Mouse (Mus musculus) stomach, embryonic 15.5 days (tissue): Measurements from ENCODE around the gene Fbxo47. TPM values are rescaled to one million over a fixed set of nuclear protein-coding genes. Genes with fewer than 3 reads are reported as not detected.
A peak's percentile ranks its signal among the peaks of the same experiment; 100 is the strongest.

ENCODE experiments used
- ATAC-seq: fragments of 200-750 bp; cut with Nextera tagmentation; 2 replicates; pipeline ENCODE4 v1.8.0; 2017; ENCODE audit warnings: low read depth, moderate number of reproducible peaks, moderate TSS enrichment; ENCODE audit not compliant: insufficient read depth, low FRiP score
- H3K27ac ChIP-seq: fragments of 300-500 bp; sonication (generic); 2 replicates; pipeline ENCODE4 v1.5.1; 2015; ENCODE audit warnings: mild to moderate bottlenecking, inconsistent platforms
- H3K27me3 ChIP-seq: fragments of 300-500 bp; sonication (generic); replicated peaks from 2 replicates; pipeline ENCODE4 v1.6.1; 2015; ENCODE audit warnings: inconsistent platforms
- H3K36me3 ChIP-seq: fragments of 300-500 bp; sonication (generic); 2 replicates; pipeline ENCODE4 v1.6.1; 2015; ENCODE audit warnings: inconsistent platforms
- H3K4me1 ChIP-seq: fragments of 300-500 bp; sonication (generic); 2 replicates; pipeline ENCODE4 v1.6.1; 2015; ENCODE audit warnings: inconsistent platforms
- H3K4me2 ChIP-seq: fragments of 300-500 bp; sonication (generic); 2 replicates; pipeline ENCODE4 v1.6.1; 2015; ENCODE audit warnings: mild to moderate bottlenecking, inconsistent platforms
- H3K4me3 ChIP-seq: fragments of 300-500 bp; sonication (generic); replicated peaks from 2 replicates; pipeline ENCODE4 v1.5.1; 2015; ENCODE audit warnings: inconsistent platforms
- H3K9ac ChIP-seq: fragments of 300-500 bp; sonication (generic); 2 replicates; pipeline ENCODE4 v1.6.1; 2015; ENCODE audit warnings: inconsistent platforms
- H3K9me3 ChIP-seq: fragments of 300-500 bp; sonication (generic); 2 replicates; pipeline ENCODE4 v1.6.1; 2016; ENCODE audit warnings: inconsistent platforms
- WGBS: fragments of 180-500 bp; shearing (Covaris S2); methylation state at CpG from one replicate; pipeline ENCODE4 v1.1.7; 2015; 5-methylcytosine and 5-hydroxymethylcytosine counted together
- polyA plus RNA-seq: library from polyadenylated mRNA; unstranded; fragments of >200 nt; fragmentation: Nextera tagmentation; extraction: Ambion mirVana; gene quantifications from 2 replicates; pipeline ENCODE4 v1.2.1, GENCODE M21; 2015

Gene Fbxo47
- polyA plus RNA-seq, 1 experiment from 2014 or later: 0.65 TPM

GRCm38 (mm10) chr11:97817379-97817778, 66.6 kb downstream of the Fbxo47 start:
- Histone ChIP-seq H3K36me3 (peaks cover 24% of the 10 kb centered on the region), H3K9ac (no peak overlapping the region), H3K4me1 (peaks cover 69% of the 10 kb centered on the region), H3K4me2 (0 out of 2 replicates have a peak overlapping the region, but pooled peaks have one; percentile 4), H3K27ac (peak overlapping the region; percentile 65), H3K27me3 (no peaks in the 10 kb centered on the region), H3K9me3 (no peaks in the 10 kb centered on the region), H3K4me3 (no peak overlapping the region)
- WGBS: 32% methylated on average over 5 of the region's 5 CpGs
- peak; percentile 41; the same call in 1 of the 2 replicates for ATAC-seq

DNA sequence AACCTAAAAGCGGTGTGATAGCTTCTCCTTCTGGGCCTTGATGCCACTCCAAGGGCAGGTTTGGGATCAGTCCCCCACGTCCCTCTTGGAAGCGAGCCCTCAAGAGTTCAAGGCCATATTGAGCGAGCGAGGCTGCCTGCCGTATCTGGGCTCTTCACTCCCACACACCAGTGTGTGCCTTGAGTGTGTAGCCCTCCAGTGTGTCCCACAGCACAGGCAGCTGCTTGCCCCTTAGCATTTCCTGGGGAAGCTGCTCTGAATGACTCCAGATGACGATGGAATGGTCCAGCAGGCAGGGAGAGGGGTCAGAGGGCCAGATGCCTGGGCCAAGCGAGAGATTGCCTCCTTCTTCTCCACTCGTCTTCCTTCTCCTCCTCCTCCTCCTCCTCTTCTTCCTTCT, 67.0 kb downstream of the Fbxo47 start:
- Histone ChIP-seq H3K4me1 (peaks cover 73% of the 10 kb centered on the region), H3K27me3 (no peaks in the 10 kb centered on the region), H3K4me3 (no peak overlapping the region), H3K36me3 (peaks cover 24% of the 10 kb centered on the region), H3K9me3 (no peaks in the 10 kb centered on the region), H3K4me2 (0 out of 2 replicates have a peak overlapping the region, but pooled peaks have one; percentile 4), H3K27ac (peak overlapping the region; percentile 65), H3K9ac (no peak overlapping the region)
- WGBS: 52% methylated on average over 9 of the region's 9 CpGs
- ATAC-seq: no peak

- H3K4me3 ChIP-seq: no peak overlapping the region
- H3K4me2 ChIP-seq: no peak overlapping the region
- 58% methylated on average over 5 of the region's 5 CpGs for WGBS
- H3K36me3 ChIP-seq: peaks cover 24% of the 10 kb centered on the region
- no peak for ATAC-seq
- peak overlapping the region; percentile 65 for H3K27ac ChIP-seq
- no peaks in the 10 kb centered on the region for H3K27me3 ChIP-seq
- H3K9ac ChIP-seq: no peak overlapping the region
- peaks cover 80% of the 10 kb centered on the region for H3K4me1 ChIP-seq
- H3K9me3 ChIP-seq: no peaks in the 10 kb centered on the region
Measured at GRCm38 (mm10) chr11:97816176-97816575, 67.8 kb downstream of the Fbxo47 start.

- H3K9me3 ChIP-seq: no peaks in the 10 kb centered on the region
- H3K27me3 ChIP-seq: no peaks in the 10 kb centered on the region
- peak overlapping the region; percentile 65 for H3K27ac ChIP-seq
- no peak for ATAC-seq
- H3K36me3 ChIP-seq: peaks cover 23% of the 10 kb centered on the region
- WGBS: 71% methylated on average over 11 of the region's 11 CpGs
- H3K9ac ChIP-seq: no peak overlapping the region
- 0 out of 2 replicates have a peak overlapping the region, but pooled peaks have one; percentile 8 for H3K4me2 ChIP-seq
- peaks cover 78% of the 10 kb centered on the region for H3K4me1 ChIP-seq
- H3K4me3 ChIP-seq: no peak overlapping the region
Measured at GRCm38 (mm10) chr11:97815736-97816135, 68.2 kb downstream of the Fbxo47 start.

DNA sequence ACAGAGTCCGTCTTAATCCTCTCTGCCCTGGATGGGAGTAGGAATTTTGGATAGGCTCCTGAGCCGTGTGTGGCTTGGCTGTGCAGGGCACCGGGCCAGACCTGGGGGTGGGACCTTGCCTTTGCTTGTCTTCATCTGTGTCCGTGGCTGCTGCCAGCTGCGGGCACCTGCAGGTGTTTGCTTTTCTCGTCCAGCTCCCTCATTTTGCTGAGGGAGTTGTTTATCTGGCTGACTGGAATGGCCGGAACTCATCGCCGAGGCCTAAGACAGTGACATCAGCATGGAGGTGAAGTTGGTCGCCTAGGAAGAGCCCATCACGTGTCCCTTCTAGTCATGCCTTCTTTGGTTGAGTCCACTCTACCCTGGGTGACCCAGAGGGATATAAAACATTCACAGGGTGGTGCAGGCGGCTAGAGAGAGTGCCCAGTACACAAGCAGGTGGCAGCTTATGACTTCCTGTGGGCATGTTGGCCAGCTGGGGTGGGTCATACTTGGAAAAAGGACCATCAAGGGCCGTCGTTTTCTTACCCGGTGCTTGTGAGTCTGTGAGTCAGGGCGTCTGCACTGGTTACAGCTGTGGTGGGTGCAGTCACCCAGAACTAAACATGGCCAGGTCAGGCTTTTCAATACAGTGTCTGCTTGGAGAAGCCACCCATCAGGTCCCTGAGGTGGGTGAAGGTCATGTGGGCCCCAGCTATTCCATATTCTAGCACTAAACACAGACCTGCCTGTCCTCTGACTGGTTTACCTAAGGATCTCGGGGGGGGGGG, 70.0 kb downstream of the Fbxo47 start:
- WGBS: 58% methylated on average over 17 of the region's 17 CpGs
- no peak for ATAC-seq
- no peak overlapping the region for H3K9ac ChIP-seq
- H3K27me3 ChIP-seq: no peaks in the 10 kb centered on the region
- H3K27ac ChIP-seq: peak overlapping the region; percentile 74
- peaks cover 85% of the 10 kb centered on the region for H3K4me1 ChIP-seq
- H3K4me2 ChIP-seq: no peak overlapping the region
- no peaks in the 10 kb centered on the region for H3K9me3 ChIP-seq
- H3K4me3 ChIP-seq: no peak overlapping the region
- H3K36me3 ChIP-seq: peaks cover 18% of the 10 kb centered on the region; the same call in 1 of the 2 replicates

- H3K4me1 ChIP-seq: peaks cover 85% of the 10 kb centered on the region
- ATAC-seq: peak; percentile 20; the same call in 1 of the 2 replicates
- no peak overlapping the region for H3K4me2 ChIP-seq
- peaks cover 18% of the 10 kb centered on the region; the same call in 1 of the 2 replicates for H3K36me3 ChIP-seq
- no peaks in the 10 kb centered on the region for H3K27me3 ChIP-seq
- peak overlapping the region; percentile 74 for H3K27ac ChIP-seq
- no peak overlapping the region for H3K9ac ChIP-seq
- H3K9me3 ChIP-seq: no peaks in the 10 kb centered on the region
- 43% methylated on average over 7 of the region's 7 CpGs for WGBS
- H3K4me3 ChIP-seq: no peak overlapping the region
Measured at GRCm38 (mm10) chr11:97813085-97813484, 70.9 kb downstream of the Fbxo47 start.

DNA sequence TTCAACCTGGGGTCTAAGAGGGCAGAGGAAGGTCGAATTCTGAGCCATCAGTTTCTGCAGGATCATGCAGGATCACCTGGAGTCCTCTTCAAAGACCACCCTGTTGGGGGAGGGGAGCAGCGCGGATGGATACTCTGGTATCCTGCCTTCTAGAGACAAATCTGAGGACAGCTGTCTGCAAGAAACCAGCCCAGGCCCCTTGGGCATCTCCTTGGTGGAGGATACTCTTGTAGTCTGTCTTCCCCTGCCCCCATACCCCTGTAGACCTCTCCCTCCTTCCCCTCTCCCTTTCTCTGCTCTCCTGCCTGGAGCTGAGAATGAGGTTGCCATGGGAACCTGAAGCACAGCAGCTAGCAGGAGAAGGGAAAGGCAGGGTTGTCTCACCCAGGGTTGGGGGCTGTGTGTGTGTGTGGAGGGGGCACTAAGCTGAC, 71.4 kb downstream of the Fbxo47 start:
- Histone ChIP-seq H3K4me1 (peaks cover 86% of the 10 kb centered on the region), H3K9ac (no peak overlapping the region), H3K4me2 (0 out of 2 replicates have a peak overlapping the region, but pooled peaks have one; percentile 9), H3K27me3 (no peaks in the 10 kb centered on the region), H3K27ac (peak overlapping the region; percentile 74), H3K4me3 (no peak overlapping the region), H3K9me3 (no peaks in the 10 kb centered on the region), H3K36me3 (peaks cover 18% of the 10 kb centered on the region; the same call in 1 of the 2 replicates)
- no peak for ATAC-seq
- WGBS: 33% methylated on average over 3 of the region's 3 CpGs

- Histone ChIP-seq H3K9me3 (no peaks in the 10 kb centered on the region), H3K4me2 (peak overlapping the region; percentile 24), H3K27me3 (no peaks in the 10 kb centered on the region), H3K4me1 (peaks cover 82% of the 10 kb centered on the region), H3K36me3 (peaks cover 17% of the 10 kb centered on the region; the same call in 1 of the 2 replicates), H3K9ac (no peak overlapping the region), H3K4me3 (no peak overlapping the region), H3K27ac (peak overlapping the region; percentile 74)
- WGBS: 36% methylated on average over 12 of the region's 13 CpGs
- peak; percentile 12; the same call in 1 of the 2 replicates for ATAC-seq
Measured at GRCm38 (mm10) chr11:97811569-97812362, 72.2 kb downstream of the Fbxo47 start.

DNA sequence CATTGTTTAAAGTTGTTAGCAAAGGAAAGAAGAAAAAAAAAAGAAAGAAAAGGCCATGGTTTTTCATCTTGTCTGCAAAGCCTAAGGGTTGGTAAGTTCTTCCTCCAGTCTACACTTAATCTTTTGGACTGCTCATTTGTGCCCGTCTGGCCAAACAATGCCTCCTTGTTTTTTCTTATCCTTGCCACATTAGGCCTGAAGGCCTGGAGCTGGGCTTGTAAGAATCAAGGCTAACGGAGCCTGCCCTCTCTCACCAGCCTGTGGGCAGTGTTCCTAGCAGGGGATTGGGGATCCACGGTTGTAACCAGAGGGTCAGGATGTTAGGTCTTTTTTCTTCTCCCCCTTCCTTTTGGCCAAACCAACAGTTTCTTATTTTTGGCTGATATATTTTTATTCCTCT, 73.0 kb downstream of the Fbxo47 start:
- Histone ChIP-seq H3K27me3 (no peaks in the 10 kb centered on the region), H3K4me3 (no peak overlapping the region), H3K4me1 (peaks cover 81% of the 10 kb centered on the region), H3K9me3 (no peaks in the 10 kb centered on the region), H3K9ac (no peak overlapping the region), H3K36me3 (peaks cover 13% of the 10 kb centered on the region; the same call in 1 of the 2 replicates), H3K27ac (peak overlapping the region; percentile 75; the same call in 1 of the 2 replicates), H3K4me2 (no peak overlapping the region)
- 55% methylated on average over 3 of the region's 3 CpGs for WGBS
- no peak for ATAC-seq

DNA sequence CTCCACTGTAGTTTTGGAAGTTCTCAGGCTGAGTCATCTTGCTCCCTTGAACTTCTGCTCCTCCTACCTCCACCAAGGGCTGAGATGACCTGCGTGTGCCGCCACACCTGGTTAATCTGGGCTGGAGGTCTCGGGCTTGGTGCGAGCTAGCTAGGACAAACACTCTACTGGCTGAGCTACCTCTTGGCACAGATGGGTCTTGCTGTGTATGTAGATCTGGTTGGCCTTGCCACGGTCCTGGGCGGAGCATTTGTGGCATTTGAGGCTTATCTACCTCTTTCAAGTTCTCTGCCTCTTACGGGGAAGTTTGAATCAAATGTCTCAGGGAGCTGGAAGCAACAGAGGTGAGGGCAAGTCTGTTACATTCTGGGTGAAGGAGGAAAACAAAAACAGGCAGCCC, 73.6 kb downstream of the Fbxo47 start:
- no peaks in the 10 kb centered on the region for H3K27me3 ChIP-seq
- H3K4me3 ChIP-seq: no peak overlapping the region
- WGBS: 56% methylated on average over 7 of the region's 7 CpGs
- ATAC-seq: no peak; the same call in 1 of the 2 replicates
- H3K4me1 ChIP-seq: peaks cover 81% of the 10 kb centered on the region
- H3K36me3 ChIP-seq: peaks cover 7% of the 10 kb centered on the region; the same call in 1 of the 2 replicates
- H3K9ac ChIP-seq: no peak overlapping the region
- H3K9me3 ChIP-seq: no peaks in the 10 kb centered on the region
- H3K4me2 ChIP-seq: no peak overlapping the region
- peak overlapping the region; percentile 75; the same call in 1 of the 2 replicates for H3K27ac ChIP-seq

DNA sequence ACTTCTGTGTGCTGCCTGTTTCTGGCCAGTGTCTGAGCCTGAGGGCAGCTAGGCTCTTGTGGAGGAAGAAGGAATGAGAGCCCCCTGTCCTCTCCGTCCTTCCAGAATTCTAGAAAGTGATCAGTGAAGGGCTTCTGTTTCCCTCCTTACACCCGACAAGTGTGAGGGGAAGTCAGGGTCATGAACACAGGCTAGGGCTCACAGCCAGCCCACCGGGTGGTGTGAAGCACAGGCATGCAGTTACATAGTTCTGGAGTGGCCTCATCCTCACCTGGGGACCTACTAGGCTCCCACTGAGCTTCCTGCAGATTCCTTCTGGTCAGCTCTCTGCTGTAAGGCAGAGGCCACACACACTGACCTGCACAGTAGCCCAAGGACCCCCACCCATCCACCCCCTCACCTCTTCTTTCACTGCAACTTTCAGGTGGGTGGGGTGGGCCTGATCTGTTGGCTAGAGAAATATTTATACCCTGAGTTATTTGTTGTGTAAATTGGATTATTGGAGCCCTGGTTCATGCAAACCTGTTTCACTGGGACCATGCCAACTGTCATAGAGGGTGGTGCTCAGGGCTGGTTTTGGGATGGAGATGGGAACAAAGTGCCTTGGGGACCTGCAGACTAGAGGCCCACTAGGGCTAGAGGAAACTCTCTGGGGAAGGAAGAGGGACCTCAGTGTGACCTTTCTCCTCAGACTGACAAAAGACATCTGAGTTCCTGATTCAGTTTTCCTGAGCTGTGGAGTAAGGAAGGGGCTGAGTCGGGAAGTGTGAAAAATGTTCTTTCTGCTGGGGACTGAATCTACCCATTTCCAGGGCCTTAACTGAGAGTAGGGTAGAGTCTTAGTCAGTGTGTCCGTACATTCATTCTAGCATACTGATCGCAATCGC, 74.5 kb downstream of the Fbxo47 start:
- Histone ChIP-seq H3K27me3 (no peaks in the 10 kb centered on the region), H3K9me3 (no peaks in the 10 kb centered on the region), H3K4me2 (no peak overlapping the region), H3K27ac (peak overlapping the region; percentile 69), H3K4me1 (peaks cover 85% of the 10 kb centered on the region), H3K9ac (no peak overlapping the region), H3K4me3 (no peak overlapping the region), H3K36me3 (peaks cover 4% of the 10 kb centered on the region; the same call in 1 of the 2 replicates)
- 48% methylated on average over 7 of the region's 7 CpGs for WGBS
- ATAC-seq: no peak
